Mouse (Mus musculus) urinary bladder, adult 2 months (tissue): ENCODE data around the gene Rac3. TPM values are rescaled to one million over a fixed set of nuclear protein-coding genes. Genes with fewer than 3 reads are reported as not detected.
"Not testable (repeated sequence)": the region's sequence is repeated elsewhere in the genome, so short reads cannot be mapped to it uniquely, and the experiment has no call there.

Experiments
- DNase-seq: peaks from one replicate; pipeline ENCODE4 v3.0.0; 2022; ENCODE audit warnings: low spot score
- polyA plus RNA-seq: library from polyadenylated mRNA; depleted of rRNA; stranded (reverse); fragments of >200 nt; gene quantifications from 2 replicates; pipeline ENCODE4 v1.2.3, GENCODE M21; 2012; rRNA removed

Gene Rac3
- polyA plus RNA-seq, result 14.6 and 17.4 TPM in 2 replicates

DNA sequence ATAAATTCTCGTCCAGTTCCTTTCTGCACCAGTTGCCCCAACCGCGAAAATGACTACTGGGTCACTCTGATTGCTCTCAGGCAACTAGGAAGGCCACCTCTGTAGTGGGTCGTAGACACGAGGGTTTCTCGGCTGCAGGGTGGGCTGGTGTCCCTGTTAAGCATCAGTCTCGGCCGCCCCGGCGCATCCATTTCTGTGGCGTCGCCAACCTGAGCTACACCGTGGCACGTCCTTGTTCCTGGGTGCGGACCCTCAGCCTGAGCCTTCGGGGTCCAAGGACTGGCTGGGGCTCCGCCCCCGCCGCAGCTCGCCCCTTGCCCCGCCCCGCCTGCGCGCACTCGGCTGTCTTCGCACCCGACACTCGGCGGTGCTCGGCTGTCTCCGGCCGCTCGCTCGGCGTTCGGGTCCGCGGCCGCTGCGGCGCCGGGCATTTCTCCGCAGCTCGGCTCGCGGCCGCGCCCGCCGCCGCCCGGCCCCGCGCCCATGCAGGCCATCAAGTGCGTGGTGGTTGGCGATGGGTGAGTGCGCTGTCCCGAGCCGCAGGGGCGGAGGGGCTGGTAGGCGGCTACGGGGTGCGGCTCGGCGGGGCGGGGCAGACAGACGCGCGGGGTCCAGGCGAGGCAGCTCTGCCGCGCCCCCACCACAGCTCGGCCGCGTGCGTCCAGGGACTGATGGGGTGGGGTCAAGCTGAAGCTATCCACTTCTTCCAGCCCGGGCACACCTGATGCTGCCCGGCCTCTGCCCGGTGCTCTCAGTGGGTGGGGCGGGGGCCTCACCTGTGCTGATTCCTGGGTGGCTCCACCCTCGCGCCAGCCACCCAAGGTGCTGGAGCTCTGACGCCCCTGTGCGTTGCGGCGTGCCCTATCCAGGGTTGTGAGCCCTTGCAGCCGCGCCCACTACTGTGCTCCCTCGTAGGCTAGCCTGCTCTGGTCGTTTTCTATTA lies at the start of gene Rac3:
Gene Rac3 (plus strand): TSS at position 347 of the 943 bp plus-strand sequence.
- no peak for DNase-seq

DNA sequence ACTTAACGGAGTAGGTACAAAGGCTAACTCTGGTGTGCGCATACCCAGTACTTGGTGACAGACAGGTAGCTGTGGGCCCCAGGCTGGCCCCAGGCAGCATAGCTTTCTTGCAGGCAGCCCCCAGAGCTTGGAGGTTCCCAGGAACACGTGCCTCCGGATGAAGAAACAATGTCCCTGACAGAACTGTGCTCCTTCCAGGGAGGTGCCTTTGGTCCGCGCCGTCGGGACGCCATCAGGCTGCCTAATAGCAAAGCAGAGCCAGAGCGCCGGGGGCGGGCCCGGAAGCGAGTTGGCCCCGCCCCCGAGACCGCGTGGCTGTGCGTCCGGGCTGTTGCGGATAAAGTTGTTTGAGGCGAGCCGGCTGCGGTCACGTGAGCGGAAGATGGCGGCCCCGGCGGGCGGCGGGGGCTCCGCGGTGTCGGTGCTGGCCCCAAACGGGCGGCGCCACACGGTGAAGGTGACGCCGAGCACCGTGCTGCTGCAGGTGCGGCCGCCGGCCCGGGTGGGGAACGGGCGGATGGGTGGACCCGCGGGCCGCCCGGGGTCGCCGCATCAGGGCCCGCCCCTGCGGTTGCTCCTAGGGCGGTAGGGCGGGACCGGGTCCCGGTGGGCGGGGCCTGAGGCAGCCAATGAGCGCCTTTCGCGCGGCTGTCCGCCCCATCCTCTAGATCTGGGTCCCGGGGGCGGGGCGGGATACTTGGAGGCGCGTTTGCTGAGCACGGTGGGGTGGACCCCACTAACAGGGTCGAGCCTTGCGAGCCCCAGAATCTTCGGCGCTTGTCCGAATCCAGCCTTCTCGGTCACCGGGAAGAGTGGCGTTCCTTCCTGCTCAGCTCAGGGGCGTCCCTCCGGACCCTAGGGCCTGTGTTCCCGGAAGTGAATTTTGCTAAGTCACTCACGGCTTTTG lies 48.3 kb upstream of the Rac3 start, which contains the start of gene Aspscr1:
Gene Aspscr1 (plus strand): TSS at position 287 of the 907 bp plus-strand sequence.
- peak; percentile 97 for DNase-seq

DNA sequence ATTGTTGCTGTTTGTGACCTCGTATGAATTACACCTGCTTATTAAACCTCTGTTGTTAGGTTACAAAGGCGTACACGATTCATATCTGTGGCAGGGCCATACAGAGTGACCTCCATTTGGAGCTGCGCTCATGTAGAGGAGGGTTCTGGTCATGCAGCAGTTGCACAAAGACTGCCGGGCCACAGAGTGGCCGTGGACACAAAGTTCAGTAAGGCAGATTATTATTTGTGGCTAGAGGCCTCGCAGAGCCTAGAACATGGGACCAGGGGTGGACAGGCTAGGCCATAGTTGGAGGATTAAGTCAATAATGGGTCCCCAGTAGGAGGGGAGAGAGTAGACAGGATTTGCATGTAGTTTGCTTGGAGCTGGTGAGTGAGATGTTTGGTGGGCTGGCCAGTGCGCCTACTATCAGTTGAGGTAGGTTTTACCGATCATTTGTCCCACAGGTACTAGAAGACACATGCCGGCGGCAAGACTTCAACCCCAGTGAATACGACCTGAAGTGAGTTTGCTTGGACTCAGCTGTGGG lies 47.6 kb upstream of the Rac3 start:
- DNase-seq, result no peak

DNA sequence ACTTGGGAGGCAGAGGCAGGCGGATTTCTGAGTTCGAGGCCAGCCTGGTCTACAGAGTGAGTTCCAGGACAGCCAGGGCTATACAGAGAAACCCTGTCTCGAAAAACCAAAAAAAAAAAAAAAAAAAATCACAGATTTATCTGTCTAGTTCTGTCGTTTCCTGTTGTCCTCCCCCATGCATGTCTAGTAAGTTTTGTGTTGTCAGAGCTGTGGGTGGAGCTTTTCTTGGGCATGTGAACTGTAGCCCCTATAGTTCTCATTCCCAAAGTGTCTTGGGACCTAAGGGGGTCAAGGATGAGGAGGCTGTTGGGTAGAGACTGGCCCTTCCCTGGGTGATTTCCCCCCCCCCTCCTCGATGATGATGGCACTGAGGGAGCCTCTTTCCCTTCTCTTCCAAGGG lies 45.4 kb upstream of the Rac3 start:
- not testable (repeated sequence) for DNase-seq

DNA sequence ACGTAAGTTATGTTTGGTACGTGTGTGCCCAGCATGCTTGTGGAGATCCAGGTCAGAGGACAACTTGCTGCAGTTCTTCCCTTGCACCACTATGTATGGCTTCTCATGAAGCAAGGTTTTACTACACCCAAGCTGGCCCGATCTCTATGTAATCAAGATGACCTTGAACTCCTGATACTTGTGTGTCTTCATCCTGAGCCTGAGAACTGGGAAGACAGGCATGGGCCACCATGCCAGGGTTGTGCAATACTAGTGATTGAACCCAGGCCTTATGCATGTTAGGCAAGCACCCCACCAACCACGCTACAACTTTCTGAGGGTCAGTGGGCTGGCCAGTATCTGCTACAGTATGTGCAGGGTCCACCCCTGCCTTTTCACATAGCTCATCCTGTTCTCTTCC lies 44.3 kb upstream of the Rac3 start:
- no peak for DNase-seq

DNA sequence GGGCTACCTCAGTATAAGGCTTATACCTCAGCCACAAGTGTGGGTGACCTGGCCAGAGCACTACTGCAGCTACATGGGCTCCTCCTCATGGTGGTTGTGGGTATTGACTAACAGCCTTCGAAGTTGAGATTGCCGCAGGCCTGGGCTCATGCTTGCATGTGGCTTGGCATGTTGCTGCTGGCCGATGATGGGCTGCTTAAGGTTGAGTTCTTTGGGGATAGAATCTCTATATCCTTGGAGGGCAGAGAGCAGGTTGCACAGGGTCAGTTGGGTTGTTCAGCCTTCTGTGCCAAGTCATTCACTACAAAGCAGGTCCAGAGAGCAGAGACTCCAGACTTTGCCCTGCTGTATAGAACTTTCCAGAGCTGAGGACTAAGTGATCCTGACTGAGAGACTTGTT lies 41.4 kb upstream of the Rac3 start:
- no peak for DNase-seq

DNA sequence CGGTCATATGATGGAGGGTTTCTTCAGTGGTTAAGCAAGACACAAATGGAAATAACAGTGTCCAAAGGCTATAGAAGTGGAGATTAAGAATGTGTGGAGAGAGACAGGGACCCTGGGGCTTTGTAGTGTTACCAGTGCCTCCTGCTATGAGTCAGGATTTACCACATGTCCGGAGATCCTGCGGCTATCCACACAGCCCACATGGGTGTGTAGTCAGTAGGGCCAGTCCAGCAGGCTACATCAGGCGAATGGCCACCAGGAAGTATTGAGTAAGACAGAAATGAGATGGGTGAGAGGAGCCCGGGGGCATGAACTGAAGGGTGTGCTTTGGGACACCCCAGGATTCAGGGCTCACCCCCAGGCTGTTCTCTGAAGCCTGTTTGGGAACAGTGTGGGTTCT lies 38.6 kb upstream of the Rac3 start:
- DNase-seq, result no peak

DNA sequence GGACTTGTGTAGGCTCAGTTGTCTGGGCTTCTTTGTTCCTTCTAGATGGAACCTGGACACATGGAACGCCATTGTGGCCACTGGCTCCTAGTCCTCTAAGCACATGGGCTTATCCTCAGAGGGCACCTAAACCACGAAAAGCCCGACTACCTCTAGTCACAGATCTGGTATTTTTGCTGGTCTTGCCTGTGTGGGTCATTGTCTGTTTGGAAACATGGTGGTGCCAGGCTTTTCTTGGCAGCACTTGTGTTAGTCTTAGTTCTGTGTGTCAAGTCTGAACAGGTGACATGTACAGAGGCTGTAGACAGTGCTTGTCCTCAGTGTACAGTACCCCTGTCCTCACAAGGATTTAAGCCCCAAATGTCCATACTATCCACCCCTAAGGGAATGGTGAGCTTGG lies 37.7 kb upstream of the Rac3 start:
- DNase-seq, result no peak

DNA sequence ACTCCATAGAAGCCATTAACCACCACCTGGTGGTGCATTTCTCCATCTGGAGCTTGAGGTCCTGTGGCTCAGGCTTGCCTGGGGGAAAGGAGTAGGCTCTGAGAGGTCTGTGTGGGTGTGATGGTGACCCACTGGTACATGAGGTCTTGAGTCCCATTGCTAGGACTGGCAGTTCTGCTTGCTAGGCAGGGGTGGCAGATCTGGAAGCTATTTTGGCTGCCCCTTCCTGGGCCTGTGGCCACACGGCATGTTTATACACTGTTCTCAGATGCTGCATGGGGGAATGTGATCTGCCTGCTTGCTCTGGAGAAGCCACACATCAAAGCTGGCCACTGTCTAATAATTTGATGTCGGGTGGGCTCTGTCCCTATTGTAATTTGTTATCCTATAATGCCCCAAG lies 37.2 kb upstream of the Rac3 start:
- DNase-seq, result no peak

DNA sequence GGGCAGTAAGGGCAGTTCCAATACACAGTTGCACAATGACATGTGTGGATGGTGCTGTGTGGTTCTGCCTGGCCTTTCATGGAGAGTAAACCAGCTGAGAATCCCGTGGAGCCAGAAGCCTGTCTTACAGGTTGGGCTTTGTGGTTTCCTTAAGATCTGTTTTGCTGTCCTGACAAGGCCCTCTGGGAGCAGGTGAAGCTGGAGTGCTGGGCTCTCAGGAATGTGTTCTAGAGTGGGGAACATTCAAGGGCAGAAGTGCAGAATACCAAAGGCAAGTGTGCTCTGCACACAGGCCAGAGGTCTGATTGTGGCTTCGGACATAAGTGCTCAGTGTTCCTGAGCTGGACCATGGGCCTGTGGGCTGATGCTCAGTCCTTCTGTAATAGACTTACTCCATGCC lies 36.6 kb upstream of the Rac3 start:
- no peak for DNase-seq

DNA sequence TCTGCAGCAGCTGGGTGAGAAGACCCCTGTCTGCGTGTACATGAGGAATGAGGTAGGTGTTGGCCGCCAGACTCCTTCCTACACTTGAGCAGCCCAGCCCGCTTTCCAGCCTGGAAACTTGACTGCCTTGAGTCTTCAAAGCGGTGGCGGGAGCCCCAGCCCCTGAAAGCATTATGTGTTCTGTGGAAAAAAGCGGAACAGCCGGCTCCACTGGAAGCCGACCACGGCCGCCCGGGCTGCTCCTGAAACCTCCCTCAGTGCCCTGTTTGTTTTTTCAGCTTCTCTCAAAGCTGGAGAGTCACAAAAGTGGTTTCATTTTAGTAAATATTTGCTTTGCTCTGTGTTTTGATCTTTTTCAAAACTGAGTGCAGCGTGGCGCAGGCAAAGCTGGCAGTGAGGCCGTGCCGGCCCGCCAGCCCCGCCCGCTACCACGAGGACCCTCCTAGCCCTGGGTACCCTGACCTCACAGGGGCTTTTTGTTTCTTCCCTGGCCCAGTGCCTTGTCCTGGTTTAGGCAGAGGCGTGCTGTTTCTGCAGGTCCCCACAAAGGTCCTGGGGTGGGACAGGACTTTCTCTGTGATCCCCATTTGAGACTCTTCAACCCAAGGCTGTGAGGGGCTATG lies 34.5 kb upstream of the Rac3 start:
- DNase-seq, result no peak

DNA sequence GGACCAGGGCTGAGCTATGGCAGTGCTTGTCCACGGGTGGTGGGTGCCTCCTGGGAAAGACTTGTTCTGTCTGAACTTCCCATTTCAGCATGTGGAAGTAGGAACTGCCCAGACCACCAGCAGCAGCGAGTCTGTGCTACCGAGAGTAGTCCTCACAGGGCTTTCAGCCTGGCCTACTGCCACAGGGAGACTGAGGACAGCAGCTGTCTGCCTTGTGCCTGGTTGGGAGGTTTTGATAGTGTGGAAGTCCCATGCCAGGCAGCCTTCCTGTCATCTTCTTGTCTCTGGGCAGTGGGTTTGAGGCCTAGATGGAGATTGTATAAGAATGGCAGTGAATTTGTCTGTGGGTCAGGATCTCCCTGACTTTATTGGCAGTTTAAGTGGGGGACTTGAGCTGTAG lies 31.9 kb upstream of the Rac3 start:
- no peak for DNase-seq

DNA sequence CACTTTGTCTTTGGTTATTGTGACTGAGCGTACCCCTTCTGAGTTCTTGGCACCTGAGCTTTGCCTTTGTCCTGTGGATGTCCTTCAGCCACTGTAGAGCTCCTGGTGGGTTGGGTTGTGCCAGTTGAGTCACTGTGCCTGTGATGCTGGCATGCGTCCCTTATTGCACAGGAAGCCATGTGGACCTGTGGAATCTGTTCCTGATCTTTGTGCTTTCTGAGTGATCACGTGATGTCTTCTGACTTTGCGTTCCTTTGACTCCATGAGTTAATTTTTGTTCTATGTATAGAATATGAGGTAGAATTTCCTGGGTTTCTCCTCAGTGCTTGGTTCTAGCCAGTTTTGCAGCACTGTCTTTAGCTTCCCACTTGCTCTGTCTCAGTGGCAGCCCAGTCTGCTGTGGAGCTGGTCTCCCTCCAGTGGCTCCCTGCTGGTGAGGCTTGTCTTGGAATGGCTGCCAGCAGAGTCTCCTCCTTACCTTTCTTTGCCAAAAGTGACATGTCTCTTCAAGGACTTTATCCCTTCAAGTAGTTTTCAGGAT lies 28.7 kb upstream of the Rac3 start:
- DNase-seq, result no peak

DNA sequence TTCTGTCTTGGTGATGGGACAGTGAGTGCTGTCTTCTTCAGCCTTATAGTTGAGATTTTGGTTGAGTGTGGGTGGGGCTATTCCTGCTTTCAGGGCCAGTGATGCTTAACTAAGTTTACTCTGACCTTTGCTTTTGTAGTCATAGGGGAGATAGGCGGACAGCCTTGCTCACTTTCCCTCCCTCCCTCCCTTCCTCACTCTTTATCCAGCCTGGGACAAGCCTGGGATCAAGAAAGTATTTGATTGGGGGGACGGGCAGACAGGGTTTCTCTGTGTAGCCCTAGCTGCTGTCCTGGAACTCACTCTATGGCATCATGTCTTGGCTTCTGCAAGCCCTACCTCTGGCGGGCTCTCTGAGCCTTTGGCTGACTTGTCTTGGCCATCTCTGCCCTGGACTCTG lies 27.8 kb upstream of the Rac3 start:
- no peak for DNase-seq

DNA sequence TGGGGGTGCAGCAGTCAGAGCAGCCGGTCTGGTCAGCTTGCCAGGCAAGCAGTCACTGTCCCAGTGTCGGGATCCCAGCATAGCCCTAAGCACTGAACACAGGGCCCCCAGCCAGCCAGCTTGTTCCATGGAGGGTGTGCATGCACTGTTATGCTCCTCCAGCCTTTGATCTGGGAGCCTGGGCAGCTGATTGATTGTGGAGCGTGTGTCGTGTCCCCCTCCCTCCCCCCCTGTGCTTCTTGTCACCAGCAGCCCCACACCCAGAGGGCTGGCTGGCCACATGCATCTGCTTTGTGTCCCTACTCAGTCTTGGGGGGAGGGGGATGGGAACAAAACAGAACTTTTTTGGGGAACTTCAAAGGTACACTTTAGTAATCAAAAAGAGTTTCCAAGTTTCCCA lies 26.1 kb upstream of the Rac3 start:
- DNase-seq, result no peak

DNA sequence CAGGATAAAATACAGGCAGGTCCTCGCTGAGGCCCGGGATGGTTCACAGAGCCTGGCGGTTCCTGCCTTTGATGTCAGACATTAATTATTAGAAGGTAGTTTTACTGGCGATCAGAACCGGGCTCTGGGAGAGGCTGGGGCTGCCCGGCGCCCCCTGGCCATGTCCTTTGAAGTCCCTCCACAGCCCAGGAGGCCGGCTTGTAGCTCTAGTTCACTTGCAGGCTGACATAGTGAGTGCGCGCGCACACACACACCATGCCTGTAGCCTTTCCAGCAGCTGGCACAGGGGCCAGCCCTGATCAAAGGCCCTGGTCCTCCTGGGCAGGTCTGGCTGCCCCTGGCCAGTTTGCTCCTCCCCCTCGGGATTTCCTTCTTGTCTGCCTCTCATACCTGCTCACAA lies 25.6 kb upstream of the Rac3 start:
- no peak for DNase-seq

DNA sequence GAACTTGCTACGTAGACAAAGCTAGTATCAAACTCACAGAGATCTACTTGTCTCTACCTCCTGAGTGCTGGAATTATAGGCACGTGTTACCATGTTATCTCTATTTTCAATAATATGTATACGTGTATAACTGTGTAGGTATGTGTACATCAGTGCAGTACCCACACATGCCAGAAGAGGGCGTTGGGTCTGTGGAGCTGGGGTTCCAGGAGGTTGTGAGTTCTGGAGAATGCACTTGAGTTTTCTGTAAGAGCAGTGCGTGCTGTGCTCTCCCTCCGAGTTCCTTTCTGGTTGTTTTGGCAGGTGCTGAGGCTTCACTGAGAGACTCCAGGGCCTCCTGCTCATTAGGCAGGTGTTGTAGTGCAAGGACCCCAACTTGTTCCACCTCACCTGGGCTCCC lies 24.7 kb upstream of the Rac3 start:
- DNase-seq, result no peak

DNA sequence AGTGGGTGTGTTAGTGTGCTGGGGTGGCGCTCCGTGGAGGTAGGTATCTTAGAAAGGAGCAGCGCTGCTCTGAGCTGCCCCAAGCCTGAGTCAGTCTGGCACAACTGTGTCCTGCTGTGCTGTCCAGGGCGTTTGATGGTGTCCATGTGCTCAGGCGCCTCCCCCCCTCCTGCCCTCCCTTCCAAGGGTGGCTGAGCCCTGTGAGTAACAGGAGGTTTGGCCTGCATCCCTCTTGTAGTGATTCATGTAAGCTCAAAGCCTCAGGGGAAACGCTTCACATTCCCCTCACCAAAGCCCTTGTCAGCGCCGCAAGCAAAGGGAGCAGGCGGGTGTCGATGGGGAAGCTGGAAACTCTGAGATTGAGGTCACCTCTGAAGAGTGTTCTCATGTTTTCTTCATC lies 23.5 kb upstream of the Rac3 start:
- DNase-seq, result no peak

DNA sequence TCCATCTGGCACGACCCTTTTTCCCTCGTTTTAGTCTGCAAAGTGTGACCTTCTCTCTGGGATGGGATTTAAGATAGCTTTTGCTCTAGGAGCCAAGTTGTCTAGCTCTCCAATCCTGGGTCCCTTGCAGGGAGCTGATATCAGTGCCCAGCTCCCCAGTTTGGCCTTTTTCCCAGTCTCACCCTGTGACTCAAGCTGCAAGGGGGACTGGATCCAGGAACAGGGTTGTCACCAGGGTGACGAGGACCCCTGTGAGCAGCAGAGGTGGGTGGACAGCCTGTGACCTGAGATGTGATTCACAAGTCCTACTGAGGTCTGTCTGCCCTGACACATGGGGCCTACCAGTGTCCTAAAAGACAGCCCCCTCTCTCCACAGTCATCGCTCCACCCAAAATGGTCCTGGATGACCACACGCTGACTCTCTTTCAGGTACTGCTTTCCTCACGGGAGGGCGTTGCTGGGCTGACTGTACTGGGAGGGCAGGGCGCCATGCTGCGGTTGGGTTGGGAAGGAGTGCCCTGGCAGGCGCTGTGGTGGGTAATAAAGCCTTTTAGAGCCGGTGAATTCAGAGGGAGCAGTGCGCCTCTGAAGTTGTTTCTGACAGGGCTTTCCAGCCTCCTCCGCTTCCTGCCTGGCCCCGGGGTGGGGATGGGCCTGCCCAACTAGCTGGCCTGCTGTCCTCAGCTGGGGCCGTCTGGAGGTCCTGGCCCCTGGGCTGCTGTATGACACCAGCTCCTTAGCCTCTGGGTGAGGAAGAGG lies 17.4 kb upstream of the Rac3 start:
- DNase-seq, result no peak

DNA sequence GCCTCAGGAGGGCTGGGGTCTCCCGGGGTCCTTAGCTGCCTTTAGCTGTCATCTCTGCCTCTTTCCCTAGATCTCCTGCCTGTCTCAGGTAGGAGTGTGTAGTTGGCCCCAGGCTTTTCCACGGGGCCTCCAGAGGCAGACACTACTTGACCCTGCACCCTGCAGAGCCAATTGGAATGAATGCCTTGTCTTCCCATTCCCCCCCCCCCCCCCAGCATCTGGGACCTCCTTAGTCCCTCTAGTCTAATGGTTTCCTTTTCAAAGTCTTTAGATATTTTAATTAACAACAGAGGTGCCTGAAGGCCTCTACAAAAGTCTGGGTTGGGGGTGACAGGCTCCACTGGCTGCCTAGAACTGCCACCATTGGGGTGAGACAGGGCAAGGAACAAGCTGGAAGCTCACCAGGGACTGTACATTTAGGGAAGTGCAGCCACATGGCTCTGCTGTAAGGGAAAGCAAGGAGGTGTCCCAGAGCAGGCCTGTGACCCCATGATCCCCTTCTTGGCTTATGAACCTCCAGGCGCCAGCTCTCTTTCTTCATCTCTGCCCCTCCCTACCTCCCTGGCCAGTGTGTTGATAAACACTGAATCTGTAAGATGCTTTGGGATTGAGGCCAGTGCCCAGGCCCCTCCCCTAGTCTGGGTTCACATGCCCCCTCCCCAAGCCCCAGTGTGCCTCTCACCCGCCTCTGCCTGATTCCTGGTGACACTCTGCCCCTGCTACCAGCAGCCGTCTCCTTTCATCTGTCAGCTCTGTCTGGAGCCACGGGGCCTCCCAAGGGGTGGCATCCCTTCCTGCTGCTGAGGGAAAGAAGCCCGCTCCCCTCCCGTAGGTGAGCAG lies 16.6 kb upstream of the Rac3 start:
- no peak for DNase-seq
